In the genomic region with DNA sequence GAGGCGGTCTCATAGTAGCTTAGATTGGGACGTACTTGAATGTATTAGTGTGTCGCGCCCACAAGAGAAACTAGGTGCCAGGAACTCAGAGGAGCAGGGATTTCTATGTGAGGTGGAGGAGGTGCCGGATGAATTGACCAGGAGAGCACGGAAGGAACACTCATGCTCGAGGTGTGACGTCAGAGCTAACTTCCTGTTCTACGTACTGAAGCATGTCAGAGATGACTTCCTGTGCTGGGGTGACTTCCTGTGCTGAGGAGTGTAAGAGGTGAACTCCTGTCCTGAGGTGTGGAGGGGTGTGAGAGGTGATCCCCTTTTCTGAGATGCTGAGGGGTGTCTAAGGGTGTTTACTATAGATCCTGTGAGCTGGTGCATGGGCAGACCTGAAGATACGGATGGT, we compare ENCODE assay signal across 21 mouse cellular contexts. TPM values are rescaled to one million over a fixed set of nuclear protein-coding genes. Genes with fewer than 3 reads are reported as not detected.
A peak's percentile ranks its signal among the peaks of the same experiment; 100 is the strongest.
DNase-seq lines count a peak whose midpoint lies in the region; ATAC-seq lines count a peak whose summit lies in the region.
"Had no signal": no experiment of that assay in that cellular context is flagged by ENCODE, and none has a peak within 500 bp of the region (broad histone marks: within the 10 kb centered on the region; RNA-seq: fewer than 3 reads in every experiment).

No protein-coding gene starts in this region.

- peak; percentile 58 for DNase-seq in thymus, postnatal 0 days (ENCODE audit: low spot score)
- DNase-seq in thymus, postnatal 25 days: no peak
- DNase-seq in induced T-regulatory cell, adult 2 months (ENCODE audit: low read depth): peak; percentile 77
- DNase-seq in splenic B cell, adult 2 months (ENCODE audit: low read depth, low spot score): peak; percentile 84
- DNase-seq in cerebellum, adult 9-11 months: no peak
- DNase-seq in left cerebral cortex, postnatal 36 days (ENCODE audit: low spot score in 2 of 2): no peak
- DNase-seq: cerebellum, adult 11 months; cerebellum, postnatal 36 days; gastrocnemius, postnatal 36 days; heart, postnatal 4 days; kidney, adult 8-10 months; kidney, postnatal 36 days; liver; lung, adult 18-20 months; lung, postnatal 4 days; right cerebral cortex, adult 18-20 months had no signal

- H3K36me3 ChIP-seq in splenic B cell, adult 2 months (ENCODE audit: control insufficient read depth, insufficient read depth, low read length, poor library complexity, severe bottlenecking): no peaks in the 10 kb centered on the region
- H3K36me3 ChIP-seq: midbrain, embryonic 12.5 days had no signal

- intact Hi-C loops in left cerebral cortex, postnatal 36 days (cut with DNase I): no loop called here

- peak; percentile 85 for ATAC-seq in CD4-positive, CD25-positive, alpha-beta regulatory T cell, adult 4 months
- ATAC-seq: forebrain, embryonic 14.5 days; hindbrain, postnatal 0 days had no signal

- H3K27me3 ChIP-seq in splenic B cell, adult 2 months (ENCODE audit: control insufficient read depth, insufficient read depth, low read length, poor library complexity, severe bottlenecking): no peaks in the 10 kb centered on the region
- H3K27me3 ChIP-seq: heart, embryonic 13.5 days; midbrain, embryonic 12.5 days had no signal

RNA-seq across cellular contexts. Expression of a gene that starts 22.5 kb away (rescaled TPM):
- 13.6 and 19.0 TPM in 2 replicates for polyA plus RNA-seq in thymus, postnatal 0 days (2015; fragmentation: Nextera tagmentation; extraction: Ambion mirVana)
- polyA plus RNA-seq in CD4-positive, CD25-positive, alpha-beta regulatory T cell, adult 4 months (2017; shearing (Covaris generic)): 10 to 100 TPM; 22.8 to 29.2 TPM
- 100 to 1,000 TPM; 399 to 437 TPM for total RNA-seq in left cerebral cortex, postnatal 36 days (2021)

Comparison
In these comparisons a context has a peak if more than half of its experiments do, and no peak if none do; other contexts are left out.
1. DNase-seq: peak in thymus, postnatal 0 days (single experiment), induced T-regulatory cell, adult 2 months (single experiment) and splenic B cell, adult 2 months (single experiment); none in thymus, postnatal 25 days (single experiment), cerebellum, adult 9-11 months (single experiment) and left cerebral cortex, postnatal 36 days (0 of 2).